Mouse (Mus musculus) cortical plate, adult 2 months (tissue): Measurements from ENCODE around the gene Cops7a. TPM values are rescaled to one million over a fixed set of nuclear protein-coding genes. Genes with fewer than 3 reads are reported as not detected.
A peak's percentile ranks its signal among the peaks of the same experiment; 100 is the strongest.

Experiments used
- H3K27ac ChIP-seq: fragments of 200-500 bp; 2 replicates; pipeline ENCODE4 v1.5.1; 2012; ENCODE audit warnings: low read length, control low read depth, inconsistent platforms; ENCODE audit not compliant: insufficient read depth
- H3K4me1 ChIP-seq: fragments of 200-500 bp; 2 replicates; pipeline ENCODE4 v1.6.1; 2011; ENCODE audit warnings: low read length; ENCODE audit not compliant: control insufficient read depth, insufficient read depth
- H3K4me3 ChIP-seq: fragments of 200-500 bp; 2 replicates; pipeline ENCODE4 v1.5.1; 2011; ENCODE audit warnings: mild to moderate bottlenecking, low read length, control low read depth; ENCODE audit not compliant: insufficient read depth
- CTCF ChIP-seq: fragments of 200-500 bp; IDR thresholded peaks from 2 replicates; pipeline ENCODE4 v1.5.1; 2011; ENCODE audit warnings: mild to moderate bottlenecking, control low read depth, low read length; ENCODE audit not compliant: insufficient read depth; ENCODE audit errors: extremely low read depth
- POLR2A ChIP-seq: fragments of 200-500 bp; IDR thresholded peaks from 2 replicates; pipeline ENCODE4 v1.6.1; 2011; ENCODE audit warnings: mild to moderate bottlenecking, low read length, control low read depth; ENCODE audit not compliant: insufficient read depth; ENCODE audit errors: extremely low read depth
- polyA plus RNA-seq: library from polyadenylated mRNA; depleted of rRNA; stranded (reverse); fragments of >200 nt; gene quantifications from 2 replicates; pipeline ENCODE4 v1.2.3, GENCODE M21; 2012; rRNA removed

Gene Cops7a
- polyA plus RNA-seq, 1 experiment, result 280 TPM

DNA sequence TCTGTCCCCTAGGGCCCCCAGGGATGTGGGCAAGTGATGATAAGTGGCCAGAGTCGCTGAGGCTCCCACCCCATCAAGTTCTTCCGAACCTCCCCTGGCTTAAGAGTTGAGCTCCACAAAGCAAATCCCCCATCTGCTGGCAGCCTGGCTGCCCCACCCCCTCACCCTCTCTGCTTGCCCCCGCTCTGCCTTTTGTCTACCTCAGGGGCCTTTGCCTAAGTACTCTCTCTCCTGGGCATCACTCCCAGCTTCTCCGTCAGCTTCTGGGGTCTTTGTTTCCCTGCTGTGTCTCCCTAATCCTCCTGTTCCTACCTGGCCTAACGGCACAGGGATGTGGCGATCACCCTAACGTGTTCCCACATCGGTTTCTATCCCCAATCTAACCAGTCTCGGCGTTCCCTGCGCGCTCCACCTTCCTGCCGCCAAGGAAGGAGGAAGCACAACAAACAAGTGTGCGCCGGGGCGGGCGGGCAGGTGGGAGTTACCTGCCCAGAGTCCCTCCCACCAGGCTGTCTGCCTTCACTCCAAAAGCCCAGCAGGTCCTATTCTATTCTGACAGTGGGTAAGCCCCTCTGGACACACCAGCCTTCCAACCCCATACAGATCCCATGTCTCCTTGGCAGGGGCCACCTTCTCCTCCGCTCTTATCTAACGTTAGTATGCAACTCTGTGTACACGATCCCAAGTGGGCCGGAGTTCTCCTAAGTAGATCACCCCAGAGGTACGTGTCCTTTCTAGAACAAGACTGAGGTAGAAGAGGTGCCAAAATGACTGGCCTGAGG, 50.0 kb downstream of the Cops7a start:
- 0 out of 2 replicates have a peak overlapping the region, but pooled peaks have one; percentile 33 for H3K27ac ChIP-seq
- peak overlapping the region; percentile 55 for H3K4me3 ChIP-seq
- peaks cover 3% of the 10 kb centered on the region for H3K4me1 ChIP-seq
- TF ChIP-seq POLR2A (peak; percentile 35; the same call in 1 of the 2 replicates), CTCF (no peak)

DNA sequence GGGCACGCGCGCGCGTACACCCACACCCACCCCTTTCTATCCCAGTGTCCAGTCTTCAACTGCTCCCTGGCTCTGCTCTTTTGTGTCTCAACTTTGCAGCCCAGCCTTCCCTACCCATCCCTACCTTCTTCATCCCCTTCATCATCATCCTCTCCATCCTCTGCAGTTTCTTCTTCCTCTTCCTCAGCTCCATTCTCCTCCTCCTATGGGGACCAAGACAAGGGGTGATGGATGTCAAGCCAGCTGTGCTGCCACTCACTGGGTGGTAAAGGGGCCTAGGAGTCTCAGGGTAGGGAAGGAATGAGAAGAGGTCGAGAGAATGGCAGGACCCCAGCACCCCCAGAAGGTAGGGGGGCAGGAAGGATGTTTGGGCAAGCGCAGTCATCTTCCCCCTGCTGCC, 50.8 kb downstream of the Cops7a start:
- H3K27ac ChIP-seq, result no peak overlapping the region
- TF ChIP-seq POLR2A (no peak), CTCF (no peak)
- 0 out of 2 replicates have a peak overlapping the region, but pooled peaks have one; percentile 55 for H3K4me3 ChIP-seq
- H3K4me1 ChIP-seq, result peaks cover 3% of the 10 kb centered on the region

DNA sequence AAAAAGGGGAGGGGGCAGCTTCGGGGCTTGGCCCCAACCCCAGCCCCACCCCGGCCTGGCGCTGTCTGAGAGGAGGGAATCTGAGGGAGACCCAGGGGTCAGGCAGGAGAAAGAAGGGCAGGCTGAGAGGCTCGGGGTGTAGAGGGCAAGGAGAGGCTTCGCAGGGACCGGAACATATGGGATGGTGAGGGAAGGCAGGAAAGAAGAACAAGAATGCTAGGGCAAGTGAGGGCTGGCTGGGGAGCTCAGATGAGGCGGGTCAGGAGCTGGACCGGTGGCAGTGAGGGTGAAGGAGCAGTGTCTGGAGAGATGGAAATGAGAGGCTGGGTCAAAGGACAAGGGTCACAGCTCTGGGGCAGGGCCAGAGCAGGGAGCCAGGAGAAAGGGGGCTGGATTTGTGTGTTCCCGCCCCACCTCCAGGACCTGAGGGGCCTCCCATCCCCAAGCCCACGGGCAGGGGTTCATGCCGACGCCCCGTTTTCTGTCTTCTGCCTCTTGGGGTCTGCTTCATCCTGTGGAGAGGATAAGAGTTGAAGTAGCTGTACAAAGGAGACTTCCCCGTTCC, 51.5 kb downstream of the Cops7a start:
- H3K27ac ChIP-seq, result no peak overlapping the region
- no peak overlapping the region for H3K4me3 ChIP-seq
- peaks cover 3% of the 10 kb centered on the region for H3K4me1 ChIP-seq
- TF ChIP-seq CTCF (no peak), POLR2A (no peak)

DNA sequence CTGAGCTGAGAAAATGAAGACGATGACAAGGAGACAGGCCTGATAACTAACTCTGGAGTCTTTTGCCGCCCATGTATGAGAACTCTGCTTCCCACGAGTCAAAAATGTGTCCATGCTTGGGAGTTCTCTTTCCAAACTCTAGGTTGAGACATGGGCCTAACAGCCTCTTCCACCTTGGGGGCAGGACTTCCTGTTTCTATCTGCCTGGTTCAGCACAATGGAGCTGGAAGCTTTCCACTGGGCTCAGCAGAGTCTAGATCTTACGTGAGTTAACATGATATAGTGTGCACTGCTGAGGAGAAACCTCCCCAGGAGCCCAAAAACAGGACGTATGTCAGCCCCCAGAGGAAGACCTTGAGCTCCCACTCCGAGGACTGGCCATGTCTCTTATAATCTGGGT, 52.1 kb downstream of the Cops7a start:
- Histone ChIP-seq H3K27ac (no peak overlapping the region), H3K4me3 (no peak overlapping the region), H3K4me1 (peaks cover 3% of the 10 kb centered on the region)
- no peak for TF ChIP-seq POLR2A

DNA sequence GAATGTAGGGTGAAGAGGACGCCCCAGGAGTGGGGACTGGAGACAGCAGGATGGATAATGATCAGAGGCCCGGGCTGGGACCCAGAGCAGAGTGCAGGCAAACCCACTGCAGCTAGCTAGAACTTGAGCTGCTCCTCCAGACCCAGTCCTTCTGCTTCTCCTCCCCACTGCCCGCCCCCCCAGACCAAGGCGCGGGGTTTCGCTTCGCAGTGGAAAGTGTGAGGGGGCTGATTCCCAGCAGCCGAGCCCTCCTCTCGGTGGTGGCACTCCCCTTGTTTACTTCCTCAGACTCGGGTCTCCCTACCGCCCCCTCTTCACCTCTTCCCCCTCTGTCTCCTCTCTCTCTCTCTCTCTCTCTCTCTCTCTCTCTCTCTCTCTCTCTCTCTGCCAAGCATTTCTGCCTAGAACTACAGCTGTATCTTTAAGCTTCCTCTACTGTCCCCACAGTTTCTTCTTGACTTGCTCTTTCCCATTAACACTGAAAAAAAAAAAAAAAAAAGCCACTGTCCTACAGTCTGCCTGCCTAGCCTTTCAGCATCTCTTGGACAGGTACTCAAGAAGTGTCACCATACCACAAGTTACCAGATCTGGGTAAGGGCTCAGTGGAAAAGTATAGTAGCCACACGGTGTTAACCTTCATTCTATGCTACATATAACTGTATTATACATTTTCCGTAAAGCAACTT, 53.7 kb downstream of the Cops7a start, which contains the start of gene Lag3:
Lag3 (minus strand) TSS at position 173 of the 686 bp plus-strand sequence.
- Histone ChIP-seq H3K4me1 (peaks cover 3% of the 10 kb centered on the region), H3K27ac (no peak within 1 kb of the TSS), H3K4me3 (no peak within 1 kb of the TSS)
- no peak for TF ChIP-seq CTCF
- no peak for TF ChIP-seq POLR2A

DNA sequence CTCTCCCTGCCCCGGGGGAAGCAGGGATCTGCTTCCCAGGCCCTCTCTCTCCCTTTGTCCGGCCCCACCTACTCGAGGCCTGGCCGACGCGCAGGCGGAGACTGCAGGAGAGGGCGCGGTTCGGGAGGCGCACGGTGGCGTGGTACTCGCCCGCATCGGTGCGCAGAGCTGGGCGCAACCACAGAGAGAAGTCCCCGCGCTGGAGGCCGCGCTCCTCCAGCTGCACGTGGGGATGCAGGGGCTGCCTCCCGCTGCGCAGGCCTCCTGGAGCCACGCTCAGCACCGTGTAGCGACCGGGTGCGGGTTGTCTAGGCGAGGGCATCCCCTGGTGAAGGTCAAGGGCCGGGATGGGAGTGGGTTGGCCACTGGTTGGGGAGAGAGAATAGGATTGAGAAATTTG, 55.3 kb downstream of the Cops7a start:
- no peak overlapping the region for H3K27ac ChIP-seq
- H3K4me3 ChIP-seq, result no peak overlapping the region
- peaks cover 3% of the 10 kb centered on the region for H3K4me1 ChIP-seq
- TF ChIP-seq POLR2A, result no peak
- TF ChIP-seq CTCF, result no peak

Other genes starting within 250 kb of the Cops7a start
- gene Ptpn6, start 226.8 kb downstream of the Cops7a start, polyA plus RNA-seq, result 6.3 and 6.5 TPM in 2 replicates
- 340 and 352 TPM in 2 replicates for gene Grcc10, start 224.2 kb downstream of the Cops7a start, polyA plus RNA-seq
- not detected in 2 replicates for gene Gm45234, start 209.5 kb downstream of the Cops7a start, polyA plus RNA-seq
- 60.7 and 63.3 TPM in 2 replicates for gene Atn1, start 209.0 kb downstream of the Cops7a start, polyA plus RNA-seq
- 741 and 755 TPM in 2 replicates for gene Eno2, start 195.9 kb downstream of the Cops7a start, polyA plus RNA-seq
- gene Lrrc23, start 185.8 kb downstream of the Cops7a start, polyA plus RNA-seq, result 2.4 and 5.0 TPM in 2 replicates
- 4.4 and 4.8 TPM in 2 replicates for gene Spsb2, start 156.9 kb downstream of the Cops7a start, polyA plus RNA-seq
- 1,059 and 1,064 TPM in 2 replicates for gene Tpi1, start 151.2 kb downstream of the Cops7a start, polyA plus RNA-seq
- gene Usp5, start 136.1 kb downstream of the Cops7a start, polyA plus RNA-seq, result 151 and 152 TPM in 2 replicates
- gene Cdca3, start 136.0 kb downstream of the Cops7a start, polyA plus RNA-seq, result 2.3 and 2.4 TPM in 2 replicates
- gene Gnb3, start 125.3 kb downstream of the Cops7a start, polyA plus RNA-seq, result 0.17 and 0.25 TPM in 2 replicates
- 59.6 and 66.5 TPM in 2 replicates for gene P3h3, start 107.8 kb downstream of the Cops7a start, polyA plus RNA-seq
- 163 and 187 TPM in 2 replicates for gene Gpr162, start 101.6 kb downstream of the Cops7a start, polyA plus RNA-seq
- gene Cd4, start 77.3 kb downstream of the Cops7a start, polyA plus RNA-seq, result 1.1 and 4.7 TPM in 2 replicates
- 5.1 and 6.5 TPM in 2 replicates for gene Lag3, start 53.8 kb downstream of the Cops7a start, polyA plus RNA-seq
- 1,375 and 1,380 TPM in 2 replicates for gene Ptms, start 45.4 kb downstream of the Cops7a start, polyA plus RNA-seq
- 732 and 737 TPM in 2 replicates for gene Mlf2, start 34.2 kb downstream of the Cops7a start, polyA plus RNA-seq
- gene Pianp, start 31.2 kb upstream of the Cops7a start, polyA plus RNA-seq, result 157 and 164 TPM in 2 replicates
- 46.9 and 51.6 TPM in 2 replicates for gene Zfp384, start 43.6 kb upstream of the Cops7a start, polyA plus RNA-seq
- gene Ing4, start 74.2 kb upstream of the Cops7a start, polyA plus RNA-seq, result 69.7 and 78.6 TPM in 2 replicates
- gene Acrbp, start 84.2 kb upstream of the Cops7a start, polyA plus RNA-seq, result 17.3 and 19.4 TPM in 2 replicates
- gene Lpar5, start 102.4 kb upstream of the Cops7a start, polyA plus RNA-seq, result 1.0 and 1.3 TPM in 2 replicates
- 79.0 and 80.7 TPM in 2 replicates for gene Chd4, start 130.4 kb upstream of the Cops7a start, polyA plus RNA-seq
- gene Nop2, start 166.4 kb upstream of the Cops7a start, polyA plus RNA-seq, result 20.0 and 21.5 TPM in 2 replicates
- 96.9 and 97.6 TPM in 2 replicates for gene Iffo1, start 179.7 kb upstream of the Cops7a start, polyA plus RNA-seq
- gene Gapdh, start 200.9 kb upstream of the Cops7a start, polyA plus RNA-seq, result 4,394 and 4,549 TPM in 2 replicates
- 53.5 and 58.3 TPM in 2 replicates for gene Ncapd2, start 226.2 kb upstream of the Cops7a start, polyA plus RNA-seq
- 51.2 and 52.9 TPM in 2 replicates for gene Mrpl51, start 226.3 kb upstream of the Cops7a start, polyA plus RNA-seq